Mouse (Mus musculus): ENCODE measurements at regions not wholly inside any gene's neighbourhood (a gene's known extent, or its start where the extent isn't known, plus 50 kb on each side); places are given as distances from the start of the nearest gene placed in this dataset.

DNA sequence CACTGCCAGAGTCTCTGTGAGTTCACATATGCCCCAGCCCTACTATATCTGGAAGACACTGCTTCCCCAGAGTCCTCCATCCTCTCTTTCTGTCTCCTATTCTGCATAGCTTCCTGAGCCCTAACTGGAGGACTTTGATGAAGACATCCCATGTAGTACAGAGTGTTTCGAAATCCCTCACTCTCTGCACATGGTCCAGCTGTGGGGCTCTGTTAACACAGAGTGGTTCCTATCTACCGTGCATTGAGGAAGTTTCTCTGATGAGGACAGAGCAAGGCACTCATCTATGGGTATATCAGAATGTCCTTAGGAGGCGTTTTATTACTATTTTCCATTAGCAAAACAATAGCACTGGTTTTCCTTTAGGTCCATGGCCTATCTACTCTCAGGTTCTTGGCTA lies 117.7 kb downstream of the Kcnrg start:
- TF ChIP-seq POLR2A (IDR thresholded peaks at IDR 0.05; ENCODE audit: control insufficient read depth, extremely low read depth, insufficient read depth, low read length, poor library complexity) (no peak), CTCF (IDR thresholded peaks at IDR 0.05; ENCODE audit: borderline replicate concordance, control insufficient read depth, extremely low read depth, insufficient read depth, low read length, poor library complexity) (no peak)

Measured in thymus, adult 2 months (tissue).